Mouse (Mus musculus) forebrain, embryonic 12.5 days (tissue): ENCODE data around the gene Cdk1. TPM values are rescaled to one million over a fixed set of nuclear protein-coding genes. Genes with fewer than 3 reads are reported as not detected.
A peak's percentile ranks its signal among the peaks of the same experiment; 100 is the strongest.
"Not testable (repeated sequence)": the region's sequence is repeated elsewhere in the genome, so short reads cannot be mapped to it uniquely, and the experiment has no call there.

ENCODE experiments used
- ATAC-seq: fragments of 200-750 bp; cut with Nextera tagmentation; 2 replicates; pipeline ENCODE4 v1.8.0; 2017; ENCODE audit warnings: moderate TSS enrichment; ENCODE audit not compliant: low FRiP score
- H3K27ac ChIP-seq: fragments of 300-500 bp; sonication (generic); 2 replicates; pipeline ENCODE4 v1.5.1; 2016; ENCODE audit warnings: mild to moderate bottlenecking
- H3K27me3 ChIP-seq: fragments of 300-500 bp; sonication (generic); 2 replicates; pipeline ENCODE4 v1.6.1; 2016; ENCODE audit warnings: mild to moderate bottlenecking
- H3K36me3 ChIP-seq: fragments of 300-500 bp; sonication (generic); replicated peaks from 2 replicates; pipeline ENCODE4 v1.6.1; 2016; ENCODE audit warnings: mild to moderate bottlenecking
- H3K4me1 ChIP-seq: fragments of 300-500 bp; sonication (generic); 2 replicates; pipeline ENCODE4 v1.6.1; 2016
- H3K4me2 ChIP-seq: fragments of 300-500 bp; sonication (generic); 2 replicates; pipeline ENCODE4 v1.6.1; 2016; ENCODE audit warnings: mild to moderate bottlenecking, moderate library complexity
- H3K4me3 ChIP-seq: fragments of 300-500 bp; sonication (generic); replicated peaks from 2 replicates; pipeline ENCODE4 v1.5.1; 2016; ENCODE audit warnings: mild to moderate bottlenecking
- H3K9ac ChIP-seq: fragments of 300-500 bp; sonication (generic); 2 replicates; pipeline ENCODE4 v1.6.1; 2016; ENCODE audit warnings: mild to moderate bottlenecking
- H3K9me3 ChIP-seq: fragments of 300-500 bp; sonication (generic); 2 replicates; pipeline ENCODE4 v1.6.1; 2016
- WGBS: fragments of 180-500 bp; shearing (Covaris S2); methylation state at CpG from one replicate; pipeline ENCODE4 v1.1.7; 2016; 5-methylcytosine and 5-hydroxymethylcytosine counted together
- polyA plus RNA-seq: library from polyadenylated mRNA; unstranded; fragments of >200 nt; fragmentation: Nextera tagmentation; extraction: Ambion mirVana; gene quantifications from 2 replicates; pipeline ENCODE4 v1.2.1, GENCODE M21; 2016

Cdk1 gene
- polyA plus RNA-seq, 1 experiment from 2014 or later = 382 TPM

DNA sequence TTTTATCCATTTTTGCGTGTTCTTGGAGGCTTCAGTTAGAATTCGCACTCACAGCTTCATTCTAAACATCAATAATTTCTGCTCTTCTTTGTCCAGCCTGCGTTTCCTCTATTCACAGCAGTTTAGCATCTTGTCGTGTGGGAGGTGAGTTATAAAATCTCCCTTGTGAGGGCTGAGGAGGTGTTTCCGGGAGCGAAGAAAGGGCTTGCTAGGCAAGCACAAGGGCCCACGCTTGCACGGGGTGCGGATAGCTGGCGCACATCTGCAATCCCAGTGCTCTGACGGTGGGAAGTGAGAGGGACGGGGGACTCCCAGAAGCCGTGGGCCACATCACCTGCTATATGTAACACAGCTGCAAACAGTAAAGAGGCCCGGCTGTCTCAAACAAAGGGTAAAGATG lies 19.3 kb upstream of the Cdk1 start:
- no peaks in the 10 kb centered on the region for H3K27me3 ChIP-seq
- no peak overlapping the region for H3K27ac ChIP-seq
- no peaks in the 10 kb centered on the region for H3K9me3 ChIP-seq
- 91% methylated on average over 14 of the region's 14 CpGs for WGBS
- H3K4me2 ChIP-seq = no peak overlapping the region
- no peak overlapping the region for H3K9ac ChIP-seq
- ATAC-seq = no peak
- H3K4me3 ChIP-seq = no peak overlapping the region
- H3K4me1 ChIP-seq = no peaks in the 10 kb centered on the region
- H3K36me3 ChIP-seq = no peaks in the 10 kb centered on the region

- Histone ChIP-seq H3K36me3 (no peaks in the 10 kb centered on the region), H3K4me3 (no peak overlapping the region), H3K9me3 (no peaks in the 10 kb centered on the region), H3K9ac (no peak overlapping the region), H3K27ac (no peak overlapping the region), H3K27me3 (no peaks in the 10 kb centered on the region), H3K4me2 (no peak overlapping the region), H3K4me1 (no peaks in the 10 kb centered on the region)
- ATAC-seq = no peak
- 16% methylated on average over 10 of the region's 10 CpGs for WGBS
Observed at GRCm38 (mm10) chr10:69371441-69371840, 18.7 kb upstream of the Cdk1 start.

GRCm38 (mm10) chr10:69369321-69369720 lies 16.6 kb upstream of the Cdk1 start:
- WGBS = 89% methylated on average over 6 of the region's 6 CpGs
- no peak overlapping the region for H3K4me2 ChIP-seq

GRCm38 (mm10) chr10:69366877-69367387 lies 14.2 kb upstream of the Cdk1 start:
- Histone ChIP-seq H3K27me3 (no peaks in the 10 kb centered on the region), H3K27ac (no peak overlapping the region), H3K9ac (no peak overlapping the region), H3K9me3 (no peaks in the 10 kb centered on the region), H3K4me1 (no peaks in the 10 kb centered on the region), H3K4me2 (no peak overlapping the region), H3K4me3 (no peak overlapping the region), H3K36me3 (no peaks in the 10 kb centered on the region)
- 90% methylated on average over 13 of the region's 13 CpGs for WGBS
- ATAC-seq = no peak

More at GRCm38 (mm10) chr10:69369321-69369720, 16.6 kb upstream of the Cdk1 start:
- no peaks in the 10 kb centered on the region for H3K36me3 ChIP-seq
- H3K4me3 ChIP-seq = no peak overlapping the region
- no peak for ATAC-seq
- H3K9ac ChIP-seq = no peak overlapping the region
- no peaks in the 10 kb centered on the region for H3K4me1 ChIP-seq
- no peaks in the 10 kb centered on the region for H3K27me3 ChIP-seq
- H3K9me3 ChIP-seq = no peaks in the 10 kb centered on the region
- no peak overlapping the region for H3K27ac ChIP-seq

DNA sequence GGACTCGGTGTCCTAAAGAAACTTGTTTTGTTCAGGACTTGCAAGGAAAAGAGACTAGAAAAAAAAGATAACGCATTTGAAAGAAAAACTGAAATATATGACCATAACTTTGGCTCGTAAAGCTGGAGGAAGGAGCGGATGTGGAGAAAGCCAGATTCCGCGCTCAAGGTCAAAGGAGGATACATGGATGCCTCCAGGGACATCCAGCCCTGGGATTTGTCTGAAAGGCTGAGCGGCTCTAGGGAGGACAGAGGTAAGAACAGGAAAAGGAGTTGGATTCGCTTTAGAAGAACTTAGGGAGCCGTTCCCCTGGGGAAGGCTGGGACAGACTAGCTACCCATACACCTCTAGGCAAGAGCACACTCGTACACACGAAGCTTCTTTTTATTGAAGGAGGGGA lies 13.5 kb upstream of the Cdk1 start:
- 89% methylated on average over 11 of the region's 11 CpGs for WGBS
- ATAC-seq = no peak

DNA sequence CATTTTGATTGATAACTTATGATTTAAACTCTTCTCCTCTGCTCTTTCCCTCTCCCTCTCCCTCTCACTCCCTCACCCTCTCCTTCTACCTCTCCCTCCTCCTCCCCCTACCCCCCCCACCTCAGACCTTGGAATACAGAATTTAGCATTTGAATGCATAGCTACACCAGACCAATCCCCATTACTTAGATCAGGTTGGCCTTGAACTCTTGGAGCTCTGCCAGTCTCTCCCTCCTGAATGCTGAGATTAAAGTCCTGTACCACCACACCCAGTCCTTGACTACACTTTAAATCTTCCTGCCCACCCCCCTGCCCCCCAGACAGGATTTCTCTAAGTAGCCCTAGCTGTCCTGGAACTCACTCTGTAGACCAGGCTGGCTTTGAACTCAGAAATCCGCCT lies 6.9 kb upstream of the Cdk1 start:
- Histone ChIP-seq H3K4me1 (no peaks in the 10 kb centered on the region), H3K36me3 (no peaks in the 10 kb centered on the region), H3K9me3 (0 out of 2 replicates have a peak, but pooled peaks cover 5% of the 10 kb centered on the region), H3K9ac (no peak overlapping the region), H3K4me3 (no peak overlapping the region), H3K27ac (no peak overlapping the region), H3K27me3 (no peaks in the 10 kb centered on the region), H3K4me2 (no peak overlapping the region)
- 89% methylated on average over 1 of the region's 1 CpGs for WGBS
- ATAC-seq = no peak

More for the DNA sequence above, 13.5 kb upstream of the Cdk1 start:
- H3K27ac ChIP-seq = no peak overlapping the region
- no peaks in the 10 kb centered on the region for H3K27me3 ChIP-seq
- H3K9ac ChIP-seq = no peak overlapping the region
- H3K4me3 ChIP-seq = no peak overlapping the region
- H3K9me3 ChIP-seq = 0 out of 2 replicates have a peak, but pooled peaks cover under 1% of the 10 kb centered on the region
- no peaks in the 10 kb centered on the region for H3K4me1 ChIP-seq
- no peaks in the 10 kb centered on the region for H3K36me3 ChIP-seq
- no peak overlapping the region for H3K4me2 ChIP-seq

DNA sequence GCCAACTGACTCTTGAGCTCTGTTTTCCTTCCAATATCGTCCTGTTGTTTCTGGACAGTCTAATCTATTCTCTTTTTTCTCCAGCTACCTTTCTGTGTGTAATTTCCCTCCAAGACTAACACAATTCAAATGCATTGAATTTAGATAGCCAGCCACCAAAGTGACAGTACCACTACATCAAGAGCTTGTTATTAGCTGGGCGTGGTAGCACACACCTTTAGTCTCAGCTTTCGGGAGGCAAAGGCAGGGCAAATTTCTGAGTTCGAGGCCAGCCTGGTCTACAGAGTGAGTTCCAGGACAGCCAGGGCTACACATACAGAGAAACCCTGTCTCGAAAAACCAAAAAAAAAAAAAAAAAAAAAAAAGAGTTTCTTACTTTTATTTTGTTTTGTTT lies 345 bp upstream of the Cdk1 start:
- Histone ChIP-seq H3K36me3 (peaks cover 25% of the 10 kb centered on the region), H3K4me2 (peak overlapping the region; percentile 78), H3K4me3 (peak overlapping the region; percentile 80), H3K4me1 (peaks cover 37% of the 10 kb centered on the region)
- 40% methylated on average over 5 of the region's 5 CpGs for WGBS
- not testable (repeated sequence) for H3K27me3 ChIP-seq, ATAC-seq, H3K9me3 ChIP-seq, H3K9ac ChIP-seq, H3K27ac ChIP-seq

DNA sequence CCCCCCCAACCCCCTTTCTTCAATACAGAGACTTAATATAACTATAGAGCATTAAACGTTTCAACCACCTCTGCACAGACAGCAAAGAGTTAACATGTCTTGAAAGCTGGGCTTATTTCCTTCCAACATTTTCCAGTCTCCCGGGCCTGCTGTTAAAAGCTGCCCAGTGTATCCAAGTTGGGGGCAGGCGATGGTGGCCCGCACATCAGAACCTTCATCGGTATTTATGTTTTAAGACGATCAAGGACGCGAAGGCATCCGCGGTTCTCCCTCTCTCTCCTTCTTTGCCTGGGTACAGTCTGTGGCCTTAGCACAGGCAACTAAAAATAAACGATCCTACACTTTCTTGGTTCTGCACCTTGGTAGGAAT lies 911 bp downstream of the Cdk1 start:
- no peak for ATAC-seq
- peaks cover 37% of the 10 kb centered on the region for H3K4me1 ChIP-seq
- no peaks in the 10 kb centered on the region for H3K27me3 ChIP-seq
- peaks cover 37% of the 10 kb centered on the region for H3K36me3 ChIP-seq
- WGBS = under 1% methylated on average over 11 of the region's 11 CpGs
- H3K9me3 ChIP-seq = no peaks in the 10 kb centered on the region
- peak overlapping the region; percentile 85 for H3K27ac ChIP-seq
- peak overlapping the region; percentile 80 for H3K4me3 ChIP-seq
- H3K9ac ChIP-seq = peak overlapping the region; percentile 92
- H3K4me2 ChIP-seq = peak overlapping the region; percentile 78

DNA sequence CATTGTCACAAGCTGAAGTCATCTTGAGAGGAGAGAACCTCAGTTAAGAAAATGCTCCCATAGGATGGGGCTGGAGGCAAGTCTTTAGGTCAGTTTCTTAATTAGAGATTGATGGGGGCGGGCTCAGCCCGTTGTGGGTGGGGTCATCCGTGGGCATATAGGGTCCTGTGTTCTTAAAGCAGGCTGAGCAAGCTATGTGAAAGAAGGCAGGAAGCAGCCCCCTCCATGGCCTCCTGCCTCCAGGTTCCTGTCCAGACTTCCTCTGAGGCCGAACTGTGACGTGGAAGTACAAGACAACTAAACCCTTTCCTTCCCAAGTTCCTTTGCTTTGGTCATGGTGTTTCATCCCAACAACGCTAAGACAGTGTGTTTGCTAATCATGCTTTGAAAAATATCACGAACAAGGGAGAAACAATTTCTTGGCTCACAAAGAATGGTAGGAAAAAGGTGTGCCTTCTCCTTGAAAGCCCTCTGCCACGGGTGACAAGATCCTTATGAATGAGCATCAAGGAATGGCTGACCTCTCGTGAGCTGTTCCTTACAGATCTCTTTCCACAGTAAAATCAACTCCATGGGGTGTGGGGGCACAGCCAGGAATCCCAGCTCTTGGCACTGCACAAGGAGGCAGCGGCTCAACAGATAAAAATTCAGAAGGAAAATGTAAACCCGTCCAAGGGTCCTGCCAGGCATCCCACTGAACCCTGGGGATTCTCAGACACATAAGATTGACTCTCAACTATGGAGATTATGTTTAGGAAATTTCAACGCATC lies 1.5 kb downstream of the Cdk1 start:
- Histone ChIP-seq H3K4me3 (peak overlapping the region; percentile 80), H3K36me3 (peaks cover 43% of the 10 kb centered on the region), H3K4me2 (peak overlapping the region; percentile 78), H3K9ac (peak overlapping the region; percentile 92), H3K4me1 (peaks cover 37% of the 10 kb centered on the region), H3K27ac (no peak overlapping the region), H3K27me3 (no peaks in the 10 kb centered on the region), H3K9me3 (no peaks in the 10 kb centered on the region)
- ATAC-seq = no peak
- 22% methylated on average over 12 of the region's 12 CpGs for WGBS

DNA sequence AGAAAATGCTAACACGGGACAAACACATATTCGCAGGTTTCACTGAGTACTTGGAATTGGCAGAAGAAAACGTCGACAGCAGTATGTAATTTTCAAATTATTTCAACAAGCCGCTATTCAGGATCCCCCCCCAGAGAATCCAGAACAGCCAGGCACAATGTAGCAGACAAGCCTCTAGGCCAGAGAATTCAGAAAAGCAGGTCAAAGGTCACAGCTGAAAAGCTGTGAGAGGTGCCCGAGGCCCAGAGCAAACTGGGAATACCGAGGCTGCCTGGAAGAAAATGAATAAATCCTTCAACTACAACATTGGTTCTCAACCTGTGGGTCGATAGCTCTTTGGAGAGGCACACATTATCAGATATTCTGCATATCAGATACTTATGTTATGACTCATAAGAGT lies 4.5 kb downstream of the Cdk1 start:
- H3K27ac ChIP-seq = no peak overlapping the region
- H3K36me3 ChIP-seq = peaks cover 71% of the 10 kb centered on the region

GRCm38 (mm10) chr10:69342328-69342727 lies 10.4 kb downstream of the Cdk1 start:
- WGBS = 90% methylated on average over 9 of the region's 9 CpGs
- no peaks in the 10 kb centered on the region for H3K27me3 ChIP-seq
- H3K27ac ChIP-seq = no peak overlapping the region
- no peak overlapping the region for H3K4me2 ChIP-seq
- no peaks in the 10 kb centered on the region for H3K4me1 ChIP-seq
- no peak overlapping the region for H3K4me3 ChIP-seq
- no peak overlapping the region for H3K9ac ChIP-seq
- no peak for ATAC-seq
- peaks cover 96% of the 10 kb centered on the region for H3K36me3 ChIP-seq
- H3K9me3 ChIP-seq = no peaks in the 10 kb centered on the region

More for the DNA sequence above, 4.5 kb downstream of the Cdk1 start:
- Histone ChIP-seq H3K27me3 (no peaks in the 10 kb centered on the region), H3K4me2 (no peak overlapping the region), H3K9me3 (no peaks in the 10 kb centered on the region), H3K4me1 (peaks cover 37% of the 10 kb centered on the region), H3K4me3 (no peak overlapping the region), H3K9ac (no peak overlapping the region)
- 70% methylated on average over 8 of the region's 8 CpGs for WGBS
- no peak for ATAC-seq

DNA sequence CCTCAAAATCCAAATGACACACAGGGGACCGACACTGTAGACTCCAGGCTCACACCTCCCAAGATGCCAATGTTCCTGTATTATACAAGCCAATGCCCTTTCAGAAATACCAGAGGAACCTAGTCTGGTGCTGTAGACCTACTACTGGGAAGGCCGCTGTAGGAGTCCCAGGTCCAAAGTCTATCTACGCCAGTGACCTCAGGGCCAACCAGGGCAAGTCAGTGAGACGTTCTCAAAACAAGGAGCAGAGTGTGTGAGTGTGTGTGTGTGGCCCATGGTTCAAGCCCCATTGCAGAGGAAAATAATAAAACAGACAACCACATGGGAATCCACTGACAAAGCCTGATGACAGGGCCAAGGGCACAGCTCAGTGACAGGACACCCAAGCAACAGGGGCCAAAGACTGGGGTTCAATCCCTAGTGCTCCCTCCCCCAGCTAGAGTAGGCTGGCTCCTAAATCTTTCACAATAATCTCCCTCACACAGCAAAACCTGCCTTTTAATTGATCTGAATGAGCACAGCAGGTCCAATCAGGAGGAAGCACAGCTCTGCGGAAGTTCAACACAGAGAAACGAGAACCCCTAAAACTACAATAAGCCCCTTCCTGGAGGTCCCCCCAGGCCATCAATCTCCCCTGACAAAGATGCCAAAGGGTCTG lies 11.0 kb downstream of the Cdk1 start:
- Histone ChIP-seq H3K9ac (no peak overlapping the region), H3K4me2 (no peak overlapping the region), H3K36me3 (peaks cover 96% of the 10 kb centered on the region), H3K4me3 (no peak overlapping the region), H3K27me3 (no peaks in the 10 kb centered on the region), H3K4me1 (no peaks in the 10 kb centered on the region), H3K9me3 (no peaks in the 10 kb centered on the region), H3K27ac (no peak overlapping the region)
- WGBS = 76% methylated on average over 6 of the region's 6 CpGs
- no peak for ATAC-seq
